Mouse (Mus musculus) kidney, embryonic 15.5 days (tissue): ENCODE results near the gene Scfd2. TPM values are rescaled to one million over a fixed set of nuclear protein-coding genes. Genes with fewer than 3 reads are reported as not detected.

Experiments used
- ATAC-seq: fragments of 200-750 bp; cut with Nextera tagmentation; replicated peaks from 2 replicates; pipeline ENCODE4 v1.8.0; 2017; ENCODE audit warnings: moderate TSS enrichment; ENCODE audit not compliant: low FRiP score
- H3K27ac ChIP-seq: fragments of 300-500 bp; sonication (generic); 2 replicates; pipeline ENCODE4 v1.5.1; 2015; ENCODE audit warnings: mild to moderate bottlenecking, inconsistent platforms
- H3K27me3 ChIP-seq: fragments of 300-500 bp; sonication (generic); 2 replicates; pipeline ENCODE4 v1.6.1; 2015; ENCODE audit warnings: inconsistent platforms
- H3K36me3 ChIP-seq: fragments of 300-500 bp; sonication (generic); 2 replicates; pipeline ENCODE4 v1.6.1; 2015; ENCODE audit warnings: inconsistent platforms
- H3K4me1 ChIP-seq: fragments of 300-500 bp; sonication (generic); 2 replicates; pipeline ENCODE4 v1.6.1; 2015; ENCODE audit warnings: inconsistent platforms
- H3K4me2 ChIP-seq: fragments of 300-500 bp; sonication (generic); 2 replicates; pipeline ENCODE4 v1.6.1; 2015; ENCODE audit warnings: moderate library complexity, mild to moderate bottlenecking, inconsistent platforms
- H3K4me3 ChIP-seq: fragments of 300-500 bp; sonication (generic); replicated peaks from 2 replicates; pipeline ENCODE4 v1.5.1; 2015; ENCODE audit warnings: mild to moderate bottlenecking, inconsistent platforms
- H3K9ac ChIP-seq: fragments of 300-500 bp; sonication (generic); 2 replicates; pipeline ENCODE4 v1.6.1; 2015; ENCODE audit warnings: mild to moderate bottlenecking, inconsistent platforms
- H3K9me3 ChIP-seq: fragments of 300-500 bp; sonication (generic); replicated peaks from 2 replicates; pipeline ENCODE4 v1.6.1; 2016; ENCODE audit warnings: inconsistent platforms
- WGBS: fragments of 180-500 bp; shearing (Covaris S2); methylation state at CpG from one replicate; pipeline ENCODE4 v1.1.7; 2015; ENCODE audit warnings: mixed read lengths; 5-methylcytosine and 5-hydroxymethylcytosine counted together
- polyA plus RNA-seq: library from polyadenylated mRNA; unstranded; fragments of >200 nt; fragmentation: Nextera tagmentation; extraction: Ambion mirVana; gene quantifications from 2 replicates; pipeline ENCODE4 v1.2.1, GENCODE M21; 2015

Scfd2 gene
- polyA plus RNA-seq, 1 experiment from 2014 or later, result 18.3 TPM

GRCm38 (mm10) chr5:74264541-74264940 lies 267.0 kb downstream of the Scfd2 start:
- no peak overlapping the region for H3K4me3 ChIP-seq
- no peak overlapping the region for H3K27ac ChIP-seq
- H3K4me1 ChIP-seq, result peaks cover 38% of the 10 kb centered on the region
- H3K36me3 ChIP-seq, result no peaks in the 10 kb centered on the region
- no peak for ATAC-seq
- no peaks in the 10 kb centered on the region for H3K27me3 ChIP-seq
- no peaks in the 10 kb centered on the region for H3K9me3 ChIP-seq
- no peak overlapping the region for H3K9ac ChIP-seq
- WGBS, result 71% methylated on average over 4 of the region's 4 CpGs
- no peak overlapping the region for H3K4me2 ChIP-seq

- WGBS, result 36% methylated on average over 6 of the region's 6 CpGs
These were observed 270.5 kb downstream of the Scfd2 start for GRCm38 (mm10) chr5:74261016-74261415.

GRCm38 (mm10) chr5:74260378-74260809 lies 271.2 kb downstream of the Scfd2 start:
- no peak overlapping the region for H3K9ac ChIP-seq
- no peak overlapping the region for H3K4me3 ChIP-seq
- H3K36me3 ChIP-seq, result no peaks in the 10 kb centered on the region
- H3K4me2 ChIP-seq, result peak overlapping the region; percentile 8; the same call in 1 of the 2 replicates
- no peak; the same call in 1 of the 2 replicates for ATAC-seq
- H3K27me3 ChIP-seq, result no peaks in the 10 kb centered on the region
- peaks cover 26% of the 10 kb centered on the region for H3K4me1 ChIP-seq
- 32% methylated on average over 9 of the region's 9 CpGs for WGBS
- no peaks in the 10 kb centered on the region for H3K9me3 ChIP-seq
- H3K27ac ChIP-seq, result peak overlapping the region; percentile 69

More at GRCm38 (mm10) chr5:74261016-74261415, 270.5 kb downstream of the Scfd2 start:
- Histone ChIP-seq H3K36me3 (no peaks in the 10 kb centered on the region), H3K9ac (no peak overlapping the region), H3K9me3 (no peaks in the 10 kb centered on the region), H3K4me1 (peaks cover 30% of the 10 kb centered on the region), H3K4me2 (no peak overlapping the region), H3K27ac (peak overlapping the region; percentile 69; the same call in 1 of the 2 replicates), H3K4me3 (no peak overlapping the region), H3K27me3 (no peaks in the 10 kb centered on the region)
- no peak for ATAC-seq

GRCm38 (mm10) chr5:74256705-74257104 lies 274.9 kb downstream of the Scfd2 start:
- Histone ChIP-seq H3K4me2 (no peak overlapping the region), H3K36me3 (no peaks in the 10 kb centered on the region), H3K4me1 (peaks cover 40% of the 10 kb centered on the region), H3K27me3 (no peaks in the 10 kb centered on the region), H3K4me3 (no peak overlapping the region), H3K9me3 (no peaks in the 10 kb centered on the region), H3K9ac (no peak overlapping the region), H3K27ac (peak overlapping the region; percentile 24)
- 38% methylated on average over 4 of the region's 4 CpGs for WGBS
- ATAC-seq, result no peak

GRCm38 (mm10) chr5:74254996-74255395 lies 276.6 kb downstream of the Scfd2 start:
- Histone ChIP-seq H3K36me3 (no peaks in the 10 kb centered on the region), H3K4me3 (no peak overlapping the region)
- ATAC-seq, result no peak

GRCm38 (mm10) chr5:74253724-74254328 lies 277.7 kb downstream of the Scfd2 start:
- Histone ChIP-seq H3K4me3 (no peak overlapping the region), H3K36me3 (no peaks in the 10 kb centered on the region), H3K9me3 (no peaks in the 10 kb centered on the region), H3K4me2 (no peak overlapping the region), H3K4me1 (peaks cover 48% of the 10 kb centered on the region), H3K27me3 (no peaks in the 10 kb centered on the region), H3K9ac (no peak overlapping the region), H3K27ac (peak overlapping the region; percentile 42; the same call in 1 of the 2 replicates)
- ATAC-seq, result 0 out of 2 replicates have a peak, but pooled peaks have one; percentile 52
- WGBS, result 41% methylated on average over 7 of the region's 7 CpGs

More at GRCm38 (mm10) chr5:74254996-74255395, 276.6 kb downstream of the Scfd2 start:
- Histone ChIP-seq H3K9ac (no peak overlapping the region), H3K9me3 (no peaks in the 10 kb centered on the region), H3K27ac (no peak overlapping the region), H3K4me1 (peaks cover 44% of the 10 kb centered on the region), H3K27me3 (no peaks in the 10 kb centered on the region), H3K4me2 (no peak overlapping the region)
- WGBS, result 82% methylated on average over 1 of the region's 1 CpGs

- WGBS, result 82% methylated on average over 6 of the region's 6 CpGs
- H3K27me3 ChIP-seq, result no peaks in the 10 kb centered on the region
- no peak overlapping the region for H3K4me2 ChIP-seq
- H3K9ac ChIP-seq, result no peak overlapping the region
- peak overlapping the region; percentile 42; the same call in 1 of the 2 replicates for H3K27ac ChIP-seq
- H3K36me3 ChIP-seq, result no peaks in the 10 kb centered on the region
- H3K9me3 ChIP-seq, result no peaks in the 10 kb centered on the region
- H3K4me3 ChIP-seq, result no peak overlapping the region
- no peak for ATAC-seq
- H3K4me1 ChIP-seq, result peaks cover 48% of the 10 kb centered on the region
These were observed 278.8 kb downstream of the Scfd2 start for GRCm38 (mm10) chr5:74252672-74253286.

- Histone ChIP-seq H3K36me3 (no peaks in the 10 kb centered on the region), H3K27ac (no peak overlapping the region), H3K4me1 (peaks cover 60% of the 10 kb centered on the region), H3K9me3 (no peaks in the 10 kb centered on the region), H3K4me3 (no peak overlapping the region), H3K9ac (no peak overlapping the region), H3K4me2 (no peak overlapping the region), H3K27me3 (no peaks in the 10 kb centered on the region)
- WGBS, result 74% methylated on average over 2 of the region's 2 CpGs
- ATAC-seq, result no peak
These were observed 280.6 kb downstream of the Scfd2 start for GRCm38 (mm10) chr5:74250947-74251346.

GRCm38 (mm10) chr5:74250308-74250707 lies 281.3 kb downstream of the Scfd2 start:
- no peak overlapping the region for H3K4me3 ChIP-seq
- H3K9me3 ChIP-seq, result no peaks in the 10 kb centered on the region
- whole genome bisulfite sequencing, result 54% methylated on average over 7 of the region's 7 CpGs
- H3K4me1 ChIP-seq, result peaks cover 63% of the 10 kb centered on the region
- no peaks in the 10 kb centered on the region for H3K36me3 ChIP-seq
- H3K27me3 ChIP-seq, result no peaks in the 10 kb centered on the region
- no peak overlapping the region for H3K27ac ChIP-seq
- H3K4me2 ChIP-seq, result no peak overlapping the region
- no peak for ATAC-seq
- H3K9ac ChIP-seq, result no peak overlapping the region

- Histone ChIP-seq H3K27me3 (no peaks in the 10 kb centered on the region), H3K36me3 (no peaks in the 10 kb centered on the region), H3K9me3 (no peaks in the 10 kb centered on the region), H3K4me1 (peaks cover 67% of the 10 kb centered on the region), H3K4me2 (no peak overlapping the region), H3K4me3 (no peak overlapping the region), H3K27ac (no peak overlapping the region), H3K9ac (no peak overlapping the region)
- 45% methylated on average over 3 of the region's 3 CpGs for WGBS
- no peak for ATAC-seq
These were observed 281.8 kb downstream of the Scfd2 start for GRCm38 (mm10) chr5:74249794-74250193.

GRCm38 (mm10) chr5:74246971-74247370 lies 284.6 kb downstream of the Scfd2 start:
- H3K27ac ChIP-seq, result peak overlapping the region; percentile 20; the same call in 1 of the 2 replicates
- peaks cover 47% of the 10 kb centered on the region for H3K4me1 ChIP-seq
- WGBS, result 57% methylated on average over 3 of the region's 3 CpGs
- H3K36me3 ChIP-seq, result no peaks in the 10 kb centered on the region
- H3K27me3 ChIP-seq, result peaks cover 6% of the 10 kb centered on the region; the same call in 1 of the 2 replicates
- H3K4me3 ChIP-seq, result no peak overlapping the region
- no peak for ATAC-seq
- no peak overlapping the region for H3K9ac ChIP-seq
- H3K4me2 ChIP-seq, result no peak overlapping the region
- H3K9me3 ChIP-seq, result no peaks in the 10 kb centered on the region

- H3K36me3 ChIP-seq, result no peaks in the 10 kb centered on the region
- peak; percentile 61 for ATAC-seq
- H3K9ac ChIP-seq, result no peak overlapping the region
- H3K4me1 ChIP-seq, result peaks cover 45% of the 10 kb centered on the region
- 33% methylated on average over 4 of the region's 4 CpGs for WGBS
- H3K4me2 ChIP-seq, result no peak overlapping the region
- peaks cover 6% of the 10 kb centered on the region; the same call in 1 of the 2 replicates for H3K27me3 ChIP-seq
- no peaks in the 10 kb centered on the region for H3K9me3 ChIP-seq
- peak overlapping the region; percentile 20; the same call in 1 of the 2 replicates for H3K27ac ChIP-seq
- no peak overlapping the region for H3K4me3 ChIP-seq
These were observed 285.1 kb downstream of the Scfd2 start for GRCm38 (mm10) chr5:74246453-74246852.
